ENCODE assay signal across 9 mouse cellular contexts in the genomic region with DNA sequence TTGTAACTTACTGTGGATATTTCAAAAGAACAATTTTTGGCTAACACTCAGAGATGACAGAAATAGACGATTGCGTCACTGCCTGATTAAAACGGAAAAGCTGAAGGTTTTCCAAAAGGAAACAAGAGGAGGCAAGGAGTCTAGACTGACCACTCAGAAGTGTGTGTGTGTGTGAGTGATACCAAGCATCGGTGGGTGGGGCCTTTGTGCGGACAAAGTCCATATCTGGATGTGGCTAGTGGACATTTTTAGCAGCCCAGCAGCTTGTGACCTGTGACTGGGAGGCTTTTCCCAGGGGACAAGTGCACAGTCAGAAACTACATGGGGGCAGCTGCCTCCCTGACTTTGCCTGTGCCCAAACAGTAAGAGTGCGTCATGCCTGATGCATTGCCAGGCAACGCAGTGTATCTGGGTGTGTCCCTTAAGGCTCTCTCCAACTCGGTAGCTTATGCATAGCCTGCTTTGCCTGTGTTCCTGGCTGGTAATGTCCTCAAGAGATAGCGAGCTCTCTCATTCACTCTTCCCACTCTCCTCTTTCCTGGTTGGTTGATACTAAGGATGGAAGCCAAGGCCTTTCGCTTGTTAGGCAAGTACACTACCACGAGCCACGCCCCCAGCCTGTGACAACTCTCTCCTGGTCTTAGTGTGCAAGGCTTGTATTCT. TPM values are rescaled to one million over a fixed set of nuclear protein-coding genes. Genes with fewer than 3 reads are reported as not detected.
DNase-seq lines count a peak whose midpoint lies in the region; ATAC-seq and TF ChIP-seq lines count a peak whose summit lies in the region.
"Had no signal": no experiment of that assay in that cellular context is flagged by ENCODE, and none has a peak within 500 bp of the region (broad histone marks: within the 10 kb centered on the region; RNA-seq: fewer than 3 reads in every experiment).

No protein-coding gene starts in this region.

- ATAC-seq in erythroid progenitor cell, adult 5-6 weeks (replicated peaks; ENCODE audit: low FRiP score, poor library complexity, severe bottlenecking) = peak; percentile 40; the same call in 1 of the 2 replicates
- peak; percentile 71 for ATAC-seq in neutrophil, adult 5-6 weeks (ENCODE audit: extremely low read depth, insufficient number of reproducible peaks, low FRiP score, poor library complexity, severe bottlenecking)

- H3K4me1 ChIP-seq in thymus, adult 2 months (replicated peaks; ENCODE audit: control insufficient read depth, insufficient read depth, low read length) = peaks cover 11% of the 10 kb centered on the region

- TF ChIP-seq POLR2A in thymus, adult 2 months (IDR thresholded peaks at IDR 0.05; ENCODE audit: control insufficient read depth, extremely low read depth, insufficient read depth, low read length, poor library complexity) = no peak

- 90% methylated on average over 12 of the region's 12 CpGs for WGBS in thymus, adult 2 months

- H3K4me3 ChIP-seq in layer of hippocampus, adult 2 months = peak overlapping the region; percentile 26; the same call in 1 of the 2 replicates
- H3K4me3 ChIP-seq in thymus, adult 2 months (ENCODE audit: control insufficient read depth, insufficient read depth, low read length) = no peak overlapping the region

- H3K27me3 ChIP-seq in thymus, adult 2 months (ENCODE audit: control insufficient read depth, insufficient read depth, low read length) = no peaks in the 10 kb centered on the region

- peak; percentile 38 to 60 for DNase-seq in layer of hippocampus, adult 2 months (ENCODE audit: low spot score in 2 of 2)
- no peak for DNase-seq in layer of hippocampus, postnatal 14 days (ENCODE audit: low spot score in 2 of 2)
- DNase-seq in adrenal gland, adult 8-10 months = peak; percentile 85
- peak; percentile 90 for DNase-seq in heart, postnatal 4 days
- DNase-seq in liver = peak; percentile 59
- DNase-seq in thymus, adult 2 months = no peak

- H3K36me3 ChIP-seq in thymus, adult 2 months (ENCODE audit: control insufficient read depth, insufficient read depth, low read length) = no peaks in the 10 kb centered on the region

- H3K27ac ChIP-seq in layer of hippocampus, adult 2 months = peak overlapping the region; percentile 86
- no peak overlapping the region for H3K27ac ChIP-seq in thymus, adult 2 months (ENCODE audit: control insufficient read depth, insufficient read depth, low read length)

- TF ChIP-seq CTCF in layer of hippocampus, adult 2 months (conservative IDR thresholded peaks at IDR 0.05) = no peak
- no peak for TF ChIP-seq CTCF in thymus, adult 2 months (IDR thresholded peaks at IDR 0.05; ENCODE audit: borderline replicate concordance, control insufficient read depth, extremely low read depth, insufficient read depth, low read length, poor library complexity)

RNA-seq across cellular contexts. Expression of a gene that starts 44.5 kb away (rescaled TPM):
- total RNA-seq in layer of hippocampus, adult 2 months (2021) = not detected
- total RNA-seq in layer of hippocampus, postnatal 14 days (2021) = not detected
- not detected for total RNA-seq in adrenal gland, adult 8-10 months (2022)
- not detected in 2 replicates for total RNA-seq in erythroid progenitor cell, adult 5-6 weeks (2015; ENCODE audit: low replicate concordance)
- not detected in 2 replicates for total RNA-seq in erythroid progenitor cell, adult 5-6 weeks (2017; ENCODE audit: low replicate concordance)
- not detected for total RNA-seq in heart, postnatal 4 days (2021)
- total RNA-seq in neutrophil, adult 5-6 weeks (2017) = not detected in 2 replicates
- polyA plus RNA-seq in thymus, adult 2 months (2012; rRNA removed) = 0.74 and 1.2 TPM in 2 replicates
- polyA plus RNA-seq: neural tube, embryonic 14.5 days had no signal

RNA-seq across cellular contexts. Expression of a gene that starts 44.6 kb away (rescaled TPM):
- total RNA-seq in layer of hippocampus, adult 2 months (2021) = not detected
- not detected for total RNA-seq in layer of hippocampus, postnatal 14 days (2021)
- not detected for total RNA-seq in adrenal gland, adult 8-10 months (2022)
- 1.1 TPM in 1 of 2 replicates, not detected in the other for total RNA-seq in erythroid progenitor cell, adult 5-6 weeks (2015; ENCODE audit: low replicate concordance)
- not detected in 2 replicates for total RNA-seq in erythroid progenitor cell, adult 5-6 weeks (2017; ENCODE audit: low replicate concordance)
- not detected for total RNA-seq in heart, postnatal 4 days (2021)
- total RNA-seq in neutrophil, adult 5-6 weeks (2017) = not detected in 2 replicates
- 0.44 and 0.64 TPM in 2 replicates for polyA plus RNA-seq in thymus, adult 2 months (2012; rRNA removed)
- polyA plus RNA-seq: neural tube, embryonic 14.5 days had no signal

RNA-seq across cellular contexts. Expression of a gene that starts 55.9 kb away (rescaled TPM):
- total RNA-seq in layer of hippocampus, adult 2 months (2021) = 100 to 1,000 TPM; 478 to 491 TPM
- total RNA-seq in layer of hippocampus, postnatal 14 days (2021) = 100 to 1,000 TPM; 453 to 549 TPM
- 100 to 1,000 TPM; 448 to 514 (median 510) TPM for total RNA-seq in adrenal gland, adult 8-10 months (2022)
- 1,278 and 1,332 TPM in 2 replicates for total RNA-seq in erythroid progenitor cell, adult 5-6 weeks (2015; ENCODE audit: low replicate concordance)
- total RNA-seq in erythroid progenitor cell, adult 5-6 weeks (2017; ENCODE audit: low replicate concordance) = 1,012 and 1,167 TPM in 2 replicates
- 100 to 1,000 TPM; 724 to 726 TPM for total RNA-seq in heart, postnatal 4 days (2021)
- 1,253 and 1,399 TPM in 2 replicates for total RNA-seq in neutrophil, adult 5-6 weeks (2017)
- 2,341 and 3,054 TPM in 2 replicates for polyA plus RNA-seq in thymus, adult 2 months (2012; rRNA removed)

Comparison
In these comparisons a context has a peak if more than half of its experiments do, and no peak if none do; other contexts are left out.
1. DNase-seq: peak in layer of hippocampus, adult 2 months (2 of 2), adrenal gland, adult 8-10 months (single experiment), heart, postnatal 4 days (single experiment) and liver (single experiment); none in layer of hippocampus, postnatal 14 days (0 of 2) and thymus, adult 2 months (single experiment).